Comparison of ENCODE assay signal across 23 mouse cellular contexts in genomic region chr2:113438046-113438445, GRCm38 (mm10).
"Had no signal": no experiment of that assay in that cellular context is flagged by ENCODE, and none has a peak within 500 bp of the region (broad histone marks: within the 10 kb centered on the region; RNA-seq: fewer than 3 reads in every experiment).

No protein-coding gene starts in this region.

- H3K27me3 ChIP-seq: limb, embryonic 12.5 days; limb, embryonic 15.5 days; midbrain, embryonic 15.5 days; neural tube, embryonic 12.5 days had no signal

- ATAC-seq: hindbrain, postnatal 0 days; inflammation-experienced regulatory T-cells, adult 6 months; intestine, embryonic 16.5 days; liver, postnatal 0 days; lung, postnatal 0 days; midbrain, embryonic 15.5 days had no signal

- H3K4me2 ChIP-seq: limb, embryonic 12.5 days; limb, embryonic 15.5 days; liver, embryonic 11.5 days; lung, embryonic 14.5 days; midbrain, embryonic 12.5 days; midbrain, embryonic 15.5 days; neural tube, embryonic 12.5 days; neural tube, embryonic 15.5 days had no signal

- H3K27ac ChIP-seq: hindbrain, postnatal 0 days; layer of hippocampus, adult 2 months; limb, embryonic 12.5 days; limb, embryonic 15.5 days; liver, embryonic 14.5 days; macrophage; midbrain, embryonic 12.5 days; midbrain, embryonic 15.5 days; neural tube, embryonic 12.5 days; neural tube, embryonic 15.5 days; stomach, postnatal 0 days had no signal

- H3K36me3 ChIP-seq: limb, embryonic 12.5 days; limb, embryonic 15.5 days; midbrain, embryonic 12.5 days; midbrain, embryonic 15.5 days; neural tube, embryonic 12.5 days; neural tube, embryonic 15.5 days had no signal

- H3K9ac ChIP-seq: limb, embryonic 12.5 days; limb, embryonic 15.5 days; liver, embryonic 14.5 days; liver, postnatal 0 days; lung, embryonic 14.5 days; midbrain, embryonic 12.5 days; midbrain, embryonic 15.5 days; neural tube, embryonic 12.5 days; neural tube, embryonic 15.5 days had no signal

- H3K4me1 ChIP-seq: midbrain, embryonic 15.5 days had no signal

- H3K9me3 ChIP-seq: limb, embryonic 12.5 days; limb, embryonic 15.5 days; midbrain, embryonic 12.5 days; midbrain, embryonic 15.5 days; neural tube, embryonic 12.5 days; neural tube, embryonic 15.5 days had no signal

- H3K4me3 ChIP-seq: layer of hippocampus, adult 2 months; limb, embryonic 12.5 days; limb, embryonic 15.5 days; midbrain, embryonic 12.5 days; midbrain, embryonic 15.5 days; neural tube, embryonic 12.5 days; neural tube, embryonic 15.5 days had no signal

- DNase-seq: layer of hippocampus, adult 9-11 months; liver, postnatal 0 days; lung, embryonic 14.5 days; right cerebral cortex, adult 18-20 months; right cerebral cortex, postnatal 14 days; right cerebral cortex, postnatal 4 days; thymus, adult 2 months; thymus, postnatal 14 days had no signal
